Mouse (Mus musculus): Measurements from ENCODE around the gene Exoc7. TPM values are rescaled to one million over a fixed set of nuclear protein-coding genes. Genes with fewer than 3 reads are reported as not detected.

The Exoc7 gene
- polyA plus RNA-seq, 1 experiment from 2014 or later = 82.8 TPM

DNA sequence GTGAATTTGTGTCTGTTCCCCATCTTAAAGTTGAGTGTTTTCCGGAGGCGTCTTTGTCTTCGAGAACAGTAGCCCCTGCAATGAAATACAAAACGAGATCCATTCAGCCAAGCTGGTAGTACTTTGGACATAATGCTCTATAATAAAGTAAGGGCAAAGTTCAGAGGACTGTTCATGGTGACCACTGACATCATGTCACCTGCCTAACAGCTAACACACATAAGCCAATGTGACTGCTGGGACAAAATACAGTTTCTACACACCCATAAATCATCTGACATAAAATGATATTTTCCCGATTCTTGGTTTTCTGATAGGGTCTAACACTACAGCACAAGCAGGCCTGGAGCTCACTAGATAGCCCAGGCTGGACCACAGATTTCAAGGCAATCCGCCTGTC is 38.7 kb downstream of the Exoc7 start:
- Histone ChIP-seq H3K27ac (no peak overlapping the region), H3K4me2 (replicated peaks) (no peak overlapping the region), H3K27me3 (no peaks in the 10 kb centered on the region), H3K9ac (no peak overlapping the region), H3K4me3 (no peak overlapping the region), H3K9me3 (replicated peaks) (no peaks in the 10 kb centered on the region), H3K36me3 (peaks cover 79% of the 10 kb centered on the region), H3K4me1 (peaks cover 16% of the 10 kb centered on the region)
- no peak for ATAC-seq (ENCODE audit: low FRiP score)
- WGBS = 95% methylated on average over 6 of the region's 6 CpGs

GRCm38 (mm10) chr11:116267637-116268036 is 39.4 kb downstream of the Exoc7 start:
- Histone ChIP-seq H3K9ac (no peak overlapping the region), H3K4me1 (peaks cover 11% of the 10 kb centered on the region), H3K27me3 (no peaks in the 10 kb centered on the region), H3K36me3 (peaks cover 86% of the 10 kb centered on the region), H3K27ac (no peak overlapping the region), H3K9me3 (replicated peaks) (no peaks in the 10 kb centered on the region), H3K4me2 (replicated peaks) (no peak overlapping the region), H3K4me3 (no peak overlapping the region)
- no peak for ATAC-seq (ENCODE audit: low FRiP score)
- 86% methylated on average over 8 of the region's 8 CpGs for WGBS

- Histone ChIP-seq H3K4me1 (no peaks in the 10 kb centered on the region; the same call in 1 of the 2 replicates), H3K9ac (no peak overlapping the region), H3K4me2 (replicated peaks) (no peak overlapping the region), H3K27ac (no peak overlapping the region), H3K36me3 (peaks cover 95% of the 10 kb centered on the region), H3K27me3 (no peaks in the 10 kb centered on the region), H3K9me3 (replicated peaks) (no peaks in the 10 kb centered on the region), H3K4me3 (no peak overlapping the region)
- ATAC-seq (ENCODE audit: low FRiP score) = no peak
- WGBS = 92% methylated on average over 4 of the region's 4 CpGs
Observed at GRCm38 (mm10) chr11:116265850-116266249, 41.2 kb downstream of the Exoc7 start.

DNA sequence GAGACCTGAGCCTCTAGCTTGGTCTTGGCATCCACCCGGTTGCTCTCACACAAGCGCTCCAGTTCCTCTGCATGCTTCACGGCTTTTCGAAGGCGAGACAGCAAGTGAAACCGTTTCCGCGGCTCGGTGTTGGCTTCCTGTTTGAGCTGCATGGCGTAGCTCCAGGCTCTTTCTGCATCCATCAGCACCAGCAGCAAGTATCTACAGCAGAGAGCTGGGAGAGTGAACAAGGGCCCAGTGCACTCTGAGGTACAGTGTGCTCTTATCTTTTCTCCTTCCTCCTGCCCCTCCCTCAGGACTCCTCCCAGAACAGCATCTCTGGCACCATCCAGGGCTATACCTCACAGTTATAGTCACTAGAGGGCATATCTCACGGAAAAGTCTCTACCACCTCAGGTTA is 41.7 kb downstream of the Exoc7 start:
- ATAC-seq (ENCODE audit: low FRiP score) = no peak
- Histone ChIP-seq H3K9me3 (replicated peaks) (no peaks in the 10 kb centered on the region), H3K4me2 (replicated peaks) (no peak overlapping the region), H3K27me3 (no peaks in the 10 kb centered on the region), H3K27ac (no peak overlapping the region), H3K4me1 (no peaks in the 10 kb centered on the region; the same call in 1 of the 2 replicates), H3K4me3 (no peak overlapping the region), H3K9ac (no peak overlapping the region), H3K36me3 (peaks cover 95% of the 10 kb centered on the region)
- WGBS = 94% methylated on average over 11 of the region's 11 CpGs

DNA sequence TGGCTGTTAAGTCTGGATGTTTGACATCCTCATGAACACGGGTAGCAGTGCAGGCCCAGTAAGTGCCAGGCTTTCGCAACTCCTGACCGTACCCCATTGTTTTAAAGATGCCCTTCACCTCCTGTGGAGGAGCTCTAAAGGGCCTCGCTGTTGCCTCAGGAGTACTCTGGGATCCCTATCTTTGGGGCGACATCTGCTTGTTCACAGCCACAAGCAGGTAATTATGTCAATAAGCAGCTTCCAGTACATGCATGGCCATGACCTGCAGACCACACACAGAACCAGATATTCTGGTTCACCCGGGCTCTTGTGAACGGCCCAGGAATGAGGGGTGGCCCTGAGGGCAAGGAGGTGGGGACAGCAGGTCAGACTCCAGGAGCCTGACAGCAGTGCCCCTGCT is 46.8 kb downstream of the Exoc7 start:
- Histone ChIP-seq H3K27me3 (no peaks in the 10 kb centered on the region), H3K4me2 (replicated peaks) (no peak overlapping the region), H3K4me3 (no peak overlapping the region), H3K36me3 (peaks cover 92% of the 10 kb centered on the region), H3K9ac (no peak overlapping the region), H3K4me1 (no peaks in the 10 kb centered on the region), H3K27ac (no peak overlapping the region), H3K9me3 (replicated peaks) (no peaks in the 10 kb centered on the region)
- ATAC-seq (ENCODE audit: low FRiP score) = no peak
- 87% methylated on average over 7 of the region's 7 CpGs for WGBS

GRCm38 (mm10) chr11:116259461-116259860 is 47.6 kb downstream of the Exoc7 start:
- H3K27ac ChIP-seq = no peak overlapping the region
- no peak overlapping the region for H3K4me3 ChIP-seq
- no peaks in the 10 kb centered on the region for H3K27me3 ChIP-seq
- WGBS = 95% methylated on average over 8 of the region's 8 CpGs
- peaks cover 93% of the 10 kb centered on the region for H3K36me3 ChIP-seq
- H3K4me2 ChIP-seq (replicated peaks) = no peak overlapping the region
- H3K9me3 ChIP-seq (replicated peaks) = no peaks in the 10 kb centered on the region
- H3K4me1 ChIP-seq = no peaks in the 10 kb centered on the region
- ATAC-seq (ENCODE audit: low FRiP score) = no peak
- H3K9ac ChIP-seq = no peak overlapping the region

- H3K9me3 ChIP-seq (replicated peaks) = no peaks in the 10 kb centered on the region
- H3K36me3 ChIP-seq = peaks cover 93% of the 10 kb centered on the region
- H3K4me3 ChIP-seq = no peak overlapping the region
- no peaks in the 10 kb centered on the region for H3K27me3 ChIP-seq
- WGBS = 86% methylated on average over 9 of the region's 9 CpGs
- no peak for ATAC-seq (ENCODE audit: low FRiP score)
- H3K4me2 ChIP-seq (replicated peaks) = no peak overlapping the region
- H3K4me1 ChIP-seq = no peaks in the 10 kb centered on the region
- no peak overlapping the region for H3K9ac ChIP-seq
- no peak overlapping the region for H3K27ac ChIP-seq
Observed at GRCm38 (mm10) chr11:116255982-116256675, 50.9 kb downstream of the Exoc7 start.

DNA sequence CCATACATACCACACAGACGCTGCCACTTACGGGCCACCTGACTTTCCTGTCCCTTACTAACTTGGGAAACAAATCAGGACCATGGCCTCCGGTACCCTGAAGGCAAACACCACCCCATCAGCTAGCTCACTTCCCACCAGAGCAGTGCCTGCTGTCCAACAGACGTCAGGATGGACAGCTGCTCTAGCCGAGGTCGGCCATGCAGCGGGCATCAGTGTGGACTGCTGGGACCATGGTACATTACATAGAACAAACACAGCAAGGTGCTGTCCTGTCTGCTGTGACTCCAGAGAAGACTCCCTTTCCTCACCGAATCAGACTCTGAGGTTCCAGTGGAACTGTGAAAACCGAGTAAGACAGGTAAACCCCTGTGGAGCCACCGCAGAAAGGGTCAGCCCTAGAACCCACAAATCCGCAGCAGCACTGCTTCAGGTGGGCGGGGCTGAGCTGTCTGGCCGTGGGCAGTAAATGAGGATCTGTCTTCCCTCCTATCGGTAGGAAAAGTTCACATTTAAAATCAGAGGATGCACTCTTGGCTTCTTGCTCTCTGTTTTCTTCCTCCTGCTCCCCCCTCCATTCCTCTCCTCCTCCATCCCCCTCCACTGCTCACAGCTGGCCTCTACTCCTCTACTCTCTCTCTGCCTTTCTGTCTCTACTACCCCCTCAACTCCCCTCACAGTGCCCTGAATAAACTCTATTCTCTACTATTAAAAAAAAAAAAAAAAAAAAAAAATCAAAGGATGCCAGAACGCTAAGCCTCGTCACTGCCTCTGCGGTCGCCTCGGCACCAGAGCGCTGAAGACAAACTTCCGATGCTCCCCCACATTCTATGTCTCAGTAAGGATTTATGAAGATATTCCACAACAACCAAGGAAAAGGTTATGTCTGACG is 51.7 kb downstream of the Exoc7 start:
- 92% methylated on average over 22 of the region's 22 CpGs for WGBS
- ATAC-seq (ENCODE audit: low FRiP score) = no peak

GRCm38 (mm10) chr11:116254627-116255026 is 52.4 kb downstream of the Exoc7 start:
- H3K27ac ChIP-seq = no peak overlapping the region
- H3K9me3 ChIP-seq (replicated peaks) = no peaks in the 10 kb centered on the region
- no peak overlapping the region for H3K4me3 ChIP-seq
- ATAC-seq (ENCODE audit: low FRiP score) = no peak
- H3K9ac ChIP-seq = no peak overlapping the region
- WGBS = 89% methylated on average over 9 of the region's 9 CpGs
- peaks cover 93% of the 10 kb centered on the region for H3K36me3 ChIP-seq
- H3K27me3 ChIP-seq = no peaks in the 10 kb centered on the region
- no peak overlapping the region for H3K4me2 ChIP-seq (replicated peaks)
- no peaks in the 10 kb centered on the region for H3K4me1 ChIP-seq

More for the DNA sequence above, 51.7 kb downstream of the Exoc7 start:
- H3K27me3 ChIP-seq = no peaks in the 10 kb centered on the region
- no peak overlapping the region for H3K27ac ChIP-seq
- H3K4me3 ChIP-seq = no peak overlapping the region
- peaks cover 93% of the 10 kb centered on the region for H3K36me3 ChIP-seq
- no peaks in the 10 kb centered on the region for H3K4me1 ChIP-seq
- H3K9me3 ChIP-seq (replicated peaks) = no peaks in the 10 kb centered on the region
- no peak overlapping the region for H3K4me2 ChIP-seq (replicated peaks)
- no peak overlapping the region for H3K9ac ChIP-seq

DNA sequence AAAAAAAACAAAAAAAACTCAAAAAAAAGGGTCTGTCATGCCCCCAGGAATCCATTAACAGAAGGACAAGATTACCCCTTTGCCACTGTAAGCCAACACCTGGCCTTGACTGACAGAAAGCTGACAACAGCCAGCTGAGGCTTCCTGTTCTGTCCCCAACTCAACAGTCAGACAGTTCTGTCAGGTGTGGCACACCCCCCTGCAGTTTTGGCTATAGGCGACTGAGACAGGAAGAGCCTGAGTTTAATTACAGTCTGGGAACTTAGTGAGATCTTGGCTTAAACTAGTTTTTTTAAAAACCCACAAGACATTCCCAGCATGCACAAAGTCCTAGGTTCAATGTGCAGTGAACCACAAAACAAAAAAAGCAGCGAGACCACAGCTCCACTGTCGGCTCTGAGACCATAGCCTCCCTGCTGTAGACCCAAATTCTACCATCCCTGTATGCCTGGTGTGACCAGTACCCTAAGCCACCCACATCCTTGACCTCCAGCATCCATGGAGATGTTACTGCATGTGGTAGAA is 53.9 kb downstream of the Exoc7 start:
- Histone ChIP-seq H3K27me3 (no peaks in the 10 kb centered on the region), H3K27ac (no peak overlapping the region), H3K36me3 (peaks cover 93% of the 10 kb centered on the region), H3K9me3 (replicated peaks) (no peaks in the 10 kb centered on the region), H3K4me1 (no peaks in the 10 kb centered on the region), H3K9ac (no peak overlapping the region), H3K4me3 (no peak overlapping the region), H3K4me2 (replicated peaks) (no peak overlapping the region)
- no peak for ATAC-seq (ENCODE audit: low FRiP score)
- 85% methylated on average over 3 of the region's 3 CpGs for WGBS

GRCm38 (mm10) chr11:116250898-116251297 is 56.1 kb downstream of the Exoc7 start:
- H3K4me1 ChIP-seq = no peaks in the 10 kb centered on the region
- H3K9me3 ChIP-seq (replicated peaks) = no peaks in the 10 kb centered on the region
- H3K4me3 ChIP-seq = no peak overlapping the region
- H3K27me3 ChIP-seq = no peaks in the 10 kb centered on the region
- 90% methylated on average over 8 of the region's 8 CpGs for WGBS
- H3K4me2 ChIP-seq (replicated peaks) = no peak overlapping the region
- H3K27ac ChIP-seq = no peak overlapping the region
- H3K9ac ChIP-seq = no peak overlapping the region
- H3K36me3 ChIP-seq = peaks cover 98% of the 10 kb centered on the region
- ATAC-seq (ENCODE audit: low FRiP score) = no peak

- H3K27ac ChIP-seq = no peak overlapping the region
- no peak for ATAC-seq (ENCODE audit: low FRiP score)
- no peaks in the 10 kb centered on the region for H3K4me1 ChIP-seq
- peaks cover 92% of the 10 kb centered on the region for H3K36me3 ChIP-seq
- H3K9me3 ChIP-seq (replicated peaks) = no peaks in the 10 kb centered on the region
- H3K4me3 ChIP-seq = no peak overlapping the region
- WGBS = 85% methylated on average over 14 of the region's 14 CpGs
- H3K4me2 ChIP-seq (replicated peaks) = no peak overlapping the region
- no peaks in the 10 kb centered on the region for H3K27me3 ChIP-seq
- peak overlapping the region; percentile 6; the same call in 1 of the 2 replicates for H3K9ac ChIP-seq
Observed at GRCm38 (mm10) chr11:116247502-116248222, 59.4 kb downstream of the Exoc7 start.

Data from hindbrain, embryonic 12.5 days (tissue).